Mouse (Mus musculus) heart, embryonic 13.5 days (tissue): Measurements from ENCODE around the gene Clec4a3. TPM values are rescaled to one million over a fixed set of nuclear protein-coding genes. Genes with fewer than 3 reads are reported as not detected.
"Not testable (repeated sequence)": the region's sequence is repeated elsewhere in the genome, so short reads cannot be mapped to it uniquely, and the experiment has no call there.

ENCODE experiments used
- ATAC-seq: fragments of 200-750 bp; cut with Nextera tagmentation; 2 replicates; pipeline ENCODE4 v1.8.0; 2017; ENCODE audit warnings: moderate TSS enrichment; ENCODE audit not compliant: insufficient number of reproducible peaks, low FRiP score, low TSS enrichment; ENCODE audit errors: extremely low read depth
- H3K27ac ChIP-seq: fragments of 300-500 bp; sonication (generic); replicated peaks from 2 replicates; pipeline ENCODE4 v1.5.1; 2015; ENCODE audit warnings: moderate library complexity, mild to moderate bottlenecking, inconsistent platforms
- H3K27me3 ChIP-seq: fragments of 300-500 bp; sonication (generic); replicated peaks from 2 replicates; pipeline ENCODE4 v1.6.1; 2015; ENCODE audit warnings: mild to moderate bottlenecking, inconsistent platforms
- H3K36me3 ChIP-seq: fragments of 300-500 bp; sonication (generic); 2 replicates; pipeline ENCODE4 v1.6.1; 2015; ENCODE audit warnings: mild to moderate bottlenecking, inconsistent platforms
- H3K4me1 ChIP-seq: fragments of 300-500 bp; sonication (generic); 2 replicates; pipeline ENCODE4 v1.6.1; 2015; ENCODE audit warnings: inconsistent platforms
- H3K4me2 ChIP-seq: fragments of 300-500 bp; sonication (generic); 2 replicates; pipeline ENCODE4 v1.6.1; 2015; ENCODE audit warnings: inconsistent platforms, mild to moderate bottlenecking, moderate library complexity
- H3K4me3 ChIP-seq: fragments of 300-500 bp; sonication (generic); 2 replicates; pipeline ENCODE4 v1.5.1; 2015; ENCODE audit warnings: moderate library complexity, mild to moderate bottlenecking, inconsistent platforms
- H3K9ac ChIP-seq: fragments of 300-500 bp; sonication (generic); 2 replicates; pipeline ENCODE4 v1.6.1; 2015; ENCODE audit warnings: inconsistent platforms, mild to moderate bottlenecking, moderate library complexity
- H3K9me3 ChIP-seq: fragments of 300-500 bp; sonication (generic); 2 replicates; pipeline ENCODE4 v1.6.1; 2016; ENCODE audit warnings: inconsistent platforms
- WGBS: fragments of 180-500 bp; shearing (Covaris S2); methylation state at CpG from one replicate; pipeline ENCODE4 v1.1.7; 2015; ENCODE audit warnings: mixed read lengths; 5-methylcytosine and 5-hydroxymethylcytosine counted together
- polyA plus RNA-seq: library from polyadenylated mRNA; unstranded; fragments of >200 nt; fragmentation: Nextera tagmentation; extraction: Ambion mirVana; gene quantifications from 2 replicates; pipeline ENCODE4 v1.2.1, GENCODE M21; 2015

Clec4a3 gene
- 1.0 and 1.1 TPM in 2 replicates for polyA plus RNA-seq

DNA sequence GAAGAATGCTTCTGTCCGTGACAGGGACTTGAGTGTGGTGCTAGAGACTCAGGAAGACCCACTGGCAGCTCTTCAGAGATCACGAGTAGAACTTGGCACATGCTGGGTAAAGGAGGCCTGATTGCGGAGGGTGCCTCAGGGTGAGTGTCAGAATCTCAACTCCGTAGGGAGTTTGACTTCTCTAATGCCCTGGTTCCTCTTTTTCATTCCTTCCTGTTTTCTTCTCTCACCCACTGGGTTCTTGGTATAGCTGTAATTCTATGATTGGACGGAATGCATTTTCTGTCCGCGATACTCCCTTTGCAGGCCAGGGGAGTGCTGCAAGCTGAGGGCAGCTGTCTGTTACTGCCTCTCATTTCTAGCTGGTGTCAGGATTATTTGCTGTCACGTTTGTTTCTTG, at the start of gene Clec4a3:
Clec4a3 (plus strand) TSS at position 115 of the 400 bp plus-strand sequence.
- 77% methylated on average over 8 of the region's 8 CpGs for WGBS
- no peak for ATAC-seq
- Histone ChIP-seq H3K4me2 (no peak within 1 kb of the TSS), H3K4me3 (no peak within 1 kb of the TSS), H3K27me3 (no peaks in the 10 kb centered on the region), H3K36me3 (no peaks in the 10 kb centered on the region), H3K9ac (no peak within 1 kb of the TSS), H3K4me1 (no peaks in the 10 kb centered on the region), H3K9me3 (no peaks in the 10 kb centered on the region; the same call in 1 of the 2 replicates), H3K27ac (no peak within 1 kb of the TSS)

DNA sequence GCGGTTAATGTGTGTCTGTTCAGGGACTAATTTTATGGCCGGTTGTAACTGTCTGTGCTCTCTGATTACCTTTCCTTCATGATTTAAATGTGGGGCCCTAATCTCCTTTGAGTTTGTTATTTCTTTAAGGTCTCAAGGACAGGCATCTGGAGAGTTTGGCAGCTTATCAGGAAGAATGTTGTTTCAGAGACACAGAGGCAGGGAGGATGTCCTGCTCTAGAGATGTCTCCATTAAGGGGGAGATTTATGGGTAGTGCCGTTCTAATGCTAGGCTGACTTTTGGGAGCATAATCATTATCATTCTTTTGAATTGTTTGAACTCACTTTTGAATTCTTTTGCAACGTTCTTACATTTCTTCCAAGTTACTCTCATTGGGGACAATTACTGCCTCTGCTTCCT, 32.4 kb upstream of the Clec4a3 start:
- 39% methylated on average over 4 of the region's 4 CpGs for WGBS
- no peak for ATAC-seq

GRCm38 (mm10) chr6:122921451-122921850, 30.9 kb upstream of the Clec4a3 start, which contains the start of gene Clec4a1:
TSS of gene Clec4a1 (plus strand) at chr6:122921848.
- WGBS, result 59% methylated on average over 4 of the region's 4 CpGs
- Histone ChIP-seq H3K4me2 (no peak within 1 kb of the TSS), H3K27me3 (no peaks in the 10 kb centered on the region), H3K4me1 (0 out of 2 replicates have a peak, but pooled peaks cover 3% of the 10 kb centered on the region), H3K9me3 (no peaks in the 10 kb centered on the region), H3K36me3 (no peaks in the 10 kb centered on the region), H3K9ac (no peak within 1 kb of the TSS), H3K27ac (no peak within 1 kb of the TSS; the same call in 1 of the 2 replicates), H3K4me3 (no peak within 1 kb of the TSS)
- no peak for ATAC-seq

More for the DNA sequence above, 32.4 kb upstream of the Clec4a3 start:
- Histone ChIP-seq H3K4me1 (0 out of 2 replicates have a peak, but pooled peaks cover 3% of the 10 kb centered on the region), H3K27ac (no peak overlapping the region), H3K36me3 (no peaks in the 10 kb centered on the region), H3K4me2 (no peak overlapping the region), H3K4me3 (no peak overlapping the region), H3K9ac (no peak overlapping the region), H3K27me3 (no peaks in the 10 kb centered on the region), H3K9me3 (no peaks in the 10 kb centered on the region)

DNA sequence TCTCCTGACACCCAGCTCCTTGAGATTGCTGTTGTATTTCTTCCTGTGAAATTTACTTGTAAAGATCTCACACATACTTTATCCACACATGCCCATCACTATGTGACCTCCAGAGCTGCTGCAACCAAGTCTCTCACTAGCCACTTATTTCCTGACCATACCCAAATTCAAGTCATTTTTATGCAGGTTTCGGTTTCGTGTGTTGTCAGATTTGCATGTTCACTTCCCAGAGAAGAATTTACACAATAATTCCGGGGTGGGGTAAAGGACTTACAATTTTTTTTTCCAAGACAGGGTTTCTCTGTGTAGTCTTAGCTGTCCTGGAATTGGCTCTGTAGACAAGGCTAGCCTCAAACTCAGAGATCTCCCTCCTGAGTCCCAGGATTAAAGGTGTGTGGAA, 17.5 kb upstream of the Clec4a3 start:
- Histone ChIP-seq H3K27ac (no peak overlapping the region), H3K4me1 (no peaks in the 10 kb centered on the region), H3K4me2 (no peak overlapping the region), H3K4me3 (no peak overlapping the region), H3K9ac (no peak overlapping the region), H3K36me3 (no peaks in the 10 kb centered on the region), H3K27me3 (no peaks in the 10 kb centered on the region), H3K9me3 (no peaks in the 10 kb centered on the region)
- 76% methylated on average over 3 of the region's 3 CpGs for WGBS
- no peak for ATAC-seq

GRCm38 (mm10) chr6:122939618-122940017, 12.7 kb upstream of the Clec4a3 start:
- Histone ChIP-seq H3K9ac (no peak overlapping the region), H3K4me3 (no peak overlapping the region), H3K27me3 (no peaks in the 10 kb centered on the region), H3K4me2 (no peak overlapping the region), H3K9me3 (no peaks in the 10 kb centered on the region), H3K36me3 (no peaks in the 10 kb centered on the region), H3K27ac (no peak overlapping the region), H3K4me1 (no peaks in the 10 kb centered on the region)
- no peak for ATAC-seq
- 69% methylated on average over 5 of the region's 5 CpGs for WGBS

DNA sequence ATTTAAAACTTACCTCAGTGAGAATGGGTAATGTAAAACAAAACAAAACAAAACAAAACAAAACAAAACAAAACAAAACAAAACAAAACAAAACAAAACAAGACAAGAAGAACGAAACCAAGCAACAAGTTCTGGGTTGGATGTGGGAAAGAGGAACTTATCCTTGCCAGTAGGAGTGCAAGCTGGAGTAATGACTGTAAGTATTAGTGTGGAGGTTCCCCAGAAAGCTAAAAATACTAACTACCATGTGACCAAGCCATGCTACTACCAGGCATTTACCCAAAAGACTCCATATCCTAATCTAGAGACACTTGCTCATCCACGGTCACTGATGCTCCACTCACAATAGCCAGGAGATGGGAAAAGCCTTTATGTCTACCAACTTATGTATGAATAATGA, 5.6 kb upstream of the Clec4a3 start:
- Histone ChIP-seq H3K27me3 (no peaks in the 10 kb centered on the region), H3K4me3 (no peak overlapping the region), H3K4me2 (no peak overlapping the region), H3K27ac (no peak overlapping the region), H3K4me1 (no peaks in the 10 kb centered on the region), H3K36me3 (no peaks in the 10 kb centered on the region), H3K9me3 (no peaks in the 10 kb centered on the region; the same call in 1 of the 2 replicates), H3K9ac (no peak overlapping the region)
- no peak for ATAC-seq
- 78% methylated on average over 2 of the region's 2 CpGs for WGBS

DNA sequence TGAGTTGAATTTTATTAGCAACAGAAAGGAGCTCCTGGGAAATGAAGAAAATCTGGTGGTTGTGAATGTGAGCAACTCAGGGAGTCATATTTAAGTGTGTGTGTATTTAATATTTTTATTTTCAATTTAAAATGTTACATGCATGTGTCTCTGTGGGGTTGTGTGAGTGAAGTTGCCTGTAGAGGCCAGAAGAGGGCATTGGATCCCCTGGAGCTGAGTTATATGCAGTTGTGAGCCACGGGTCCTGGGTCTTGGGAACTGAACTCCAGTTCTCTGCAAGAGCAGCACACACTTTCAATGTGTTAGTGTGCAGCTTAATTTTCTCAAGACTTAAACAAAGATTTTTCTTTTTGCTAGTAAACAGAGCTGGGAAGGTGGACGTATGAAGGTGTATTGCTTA, 12.2 kb downstream of the Clec4a3 start:
- Histone ChIP-seq H3K27ac (no peak overlapping the region), H3K4me1 (no peaks in the 10 kb centered on the region), H3K36me3 (no peaks in the 10 kb centered on the region), H3K9ac (no peak overlapping the region), H3K4me3 (no peak overlapping the region), H3K4me2 (no peak overlapping the region), H3K27me3 (no peaks in the 10 kb centered on the region), H3K9me3 (peaks cover 14% of the 10 kb centered on the region; the same call in 1 of the 2 replicates)
- 66% methylated on average over 2 of the region's 2 CpGs for WGBS
- no peak for ATAC-seq

DNA sequence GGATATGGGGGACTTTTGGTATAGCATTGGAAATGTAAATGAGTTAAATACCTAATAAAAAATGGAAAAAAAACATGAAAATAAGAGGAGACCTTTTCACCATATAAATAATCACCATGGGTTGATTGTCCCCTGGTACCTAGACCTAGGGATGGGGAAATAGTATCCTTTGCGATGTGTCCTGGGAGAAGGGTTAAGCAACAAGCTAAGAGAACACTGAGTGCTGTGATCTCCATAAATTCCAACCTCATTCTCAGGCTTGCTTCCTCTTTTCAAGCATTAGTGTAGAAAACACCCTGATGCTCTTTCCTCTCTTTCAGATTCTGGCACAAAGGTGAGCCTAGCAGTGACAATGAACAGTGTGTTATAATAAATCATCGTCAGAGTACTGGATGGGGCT, 16.7 kb downstream of the Clec4a3 start:
- Histone ChIP-seq H3K27ac (no peak overlapping the region), H3K4me2 (no peak overlapping the region), H3K9ac (no peak overlapping the region), H3K4me3 (no peak overlapping the region), H3K27me3 (no peaks in the 10 kb centered on the region), H3K4me1 (no peaks in the 10 kb centered on the region), H3K36me3 (no peaks in the 10 kb centered on the region), H3K9me3 (0 out of 2 replicates have a peak, but pooled peaks cover 3% of the 10 kb centered on the region)
- WGBS, result 68% methylated on average over 2 of the region's 2 CpGs
- no peak for ATAC-seq

GRCm38 (mm10) chr6:122989876-122990437, 37.6 kb downstream of the Clec4a3 start, which contains the start of gene Clec4a4:
TSS of gene Clec4a4 (plus strand) at chr6:122990367.
- Histone ChIP-seq H3K4me1 (no peaks in the 10 kb centered on the region), H3K27me3 (no peaks in the 10 kb centered on the region), H3K4me2 (no peak within 1 kb of the TSS), H3K27ac (no peak within 1 kb of the TSS), H3K36me3 (no peaks in the 10 kb centered on the region), H3K9ac (no peak within 1 kb of the TSS), H3K9me3 (peaks cover 15% of the 10 kb centered on the region; the same call in 1 of the 2 replicates), H3K4me3 (no peak within 1 kb of the TSS)
- 69% methylated on average over 6 of the region's 6 CpGs for WGBS
- ATAC-seq, result no peak

- not testable (repeated sequence) for H3K9ac ChIP-seq, H3K4me3 ChIP-seq, ATAC-seq, H3K4me2 ChIP-seq, H3K27ac ChIP-seq, H3K36me3 ChIP-seq, H3K4me1 ChIP-seq, H3K27me3 ChIP-seq
- H3K9me3 ChIP-seq, result peaks cover 12% of the 10 kb centered on the region
- 57% methylated on average over 2 of the region's 2 CpGs for WGBS
Observed at GRCm38 (mm10) chr6:123004696-123005095, 52.4 kb downstream of the Clec4a3 start.

DNA sequence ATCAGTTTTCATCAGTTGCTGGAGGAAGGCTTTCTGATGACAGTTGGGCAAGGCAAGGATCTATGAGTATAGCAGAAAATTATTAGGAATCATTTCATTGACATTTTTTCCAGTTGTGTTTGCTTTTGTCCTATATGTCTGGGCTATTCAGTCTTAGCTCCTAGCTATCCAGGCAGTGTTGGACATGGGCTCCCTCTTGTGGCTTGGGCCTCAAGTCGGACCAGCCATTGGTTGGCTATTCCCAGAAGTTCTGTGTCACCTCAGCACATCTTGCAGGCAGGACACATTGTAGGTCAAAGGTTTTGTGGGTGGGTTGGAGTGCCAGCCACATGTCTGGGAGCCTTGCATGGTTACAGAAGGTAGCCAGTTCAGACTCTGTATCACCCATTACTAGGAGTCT, 53.3 kb downstream of the Clec4a3 start:
- peaks cover 7% of the 10 kb centered on the region; the same call in 1 of the 2 replicates for H3K9me3 ChIP-seq
- no peak overlapping the region for H3K4me3 ChIP-seq
- WGBS, result 57% methylated on average over 1 of the region's 1 CpGs
- no peak overlapping the region for H3K4me2 ChIP-seq
- H3K4me1 ChIP-seq, result no peaks in the 10 kb centered on the region
- H3K36me3 ChIP-seq, result no peaks in the 10 kb centered on the region
- no peaks in the 10 kb centered on the region for H3K27me3 ChIP-seq
- no peak overlapping the region for H3K27ac ChIP-seq
- H3K9ac ChIP-seq, result no peak overlapping the region
- ATAC-seq, result no peak
